Mouse (Mus musculus) embryonic facial prominence, embryonic 10.5 days (tissue): ENCODE measurements at regions not wholly inside any gene's neighbourhood (a gene's known extent, or its start where the extent isn't known, plus 50 kb on each side); places are given as distances from the start of the nearest gene placed in this dataset.

Source experiments
- DNase-seq: peaks from one replicate; pipeline ENCODE4 v3.0.0-alpha.2; 2017; ENCODE audit warnings: low spot score
- H3K27ac ChIP-seq: fragments of 300-500 bp; sonication (generic); replicated peaks from 2 replicates; pipeline ENCODE4 v1.5.1; 2016; ENCODE audit warnings: mild to moderate bottlenecking
- H3K27me3 ChIP-seq: fragments of 300-500 bp; sonication (generic); replicated peaks from 2 replicates; pipeline ENCODE4 v1.6.1; 2016; ENCODE audit warnings: low read depth, mild to moderate bottlenecking; ENCODE audit not compliant: poor library complexity, severe bottlenecking
- H3K36me3 ChIP-seq: fragments of 300-500 bp; sonication (generic); replicated peaks from 2 replicates; pipeline ENCODE4 v1.6.1; 2016; ENCODE audit warnings: mild to moderate bottlenecking, moderate library complexity
- H3K4me1 ChIP-seq: fragments of 300-500 bp; sonication (generic); 2 replicates; pipeline ENCODE4 v1.6.1; 2016
- H3K4me3 ChIP-seq: fragments of 300-500 bp; sonication (generic); 2 replicates; pipeline ENCODE4 v1.5.1; 2016; ENCODE audit warnings: mild to moderate bottlenecking, moderate library complexity
- H3K9me3 ChIP-seq: fragments of 300-500 bp; sonication (generic); 2 replicates; pipeline ENCODE4 v1.6.1; 2016; ENCODE audit warnings: mild to moderate bottlenecking
- WGBS: fragments of 180-500 bp; shearing (Covaris S2); methylation state at CpG from one replicate; pipeline ENCODE4 v1.1.7; 2016; 5-methylcytosine and 5-hydroxymethylcytosine counted together

- 90% methylated on average over 5 of the region's 5 CpGs for WGBS
- Histone ChIP-seq H3K4me3 (no peak overlapping the region), H3K4me1 (no peaks in the 10 kb centered on the region), H3K36me3 (no peaks in the 10 kb centered on the region), H3K27me3 (no peaks in the 10 kb centered on the region), H3K9me3 (no peaks in the 10 kb centered on the region), H3K27ac (no peak overlapping the region)
- no peak for DNase-seq
Observed at GRCm38 (mm10) chr10:123997260-123997659, 733.5 kb downstream of the Fam19a2 start.

GRCm38 (mm10) chr10:123998959-123999358 is 735.2 kb downstream of the Fam19a2 start:
- H3K4me1 ChIP-seq: no peaks in the 10 kb centered on the region
- no peaks in the 10 kb centered on the region for H3K9me3 ChIP-seq
- no peak for DNase-seq
- 86% methylated on average over 1 of the region's 1 CpGs for WGBS
- H3K27ac ChIP-seq: no peak overlapping the region
- no peaks in the 10 kb centered on the region for H3K27me3 ChIP-seq
- H3K36me3 ChIP-seq: no peaks in the 10 kb centered on the region
- H3K4me3 ChIP-seq: no peak overlapping the region

- no peak for DNase-seq
Observed at GRCm38 (mm10) chr10:124045031-124045430, 781.2 kb downstream of the Fam19a2 start.

DNA sequence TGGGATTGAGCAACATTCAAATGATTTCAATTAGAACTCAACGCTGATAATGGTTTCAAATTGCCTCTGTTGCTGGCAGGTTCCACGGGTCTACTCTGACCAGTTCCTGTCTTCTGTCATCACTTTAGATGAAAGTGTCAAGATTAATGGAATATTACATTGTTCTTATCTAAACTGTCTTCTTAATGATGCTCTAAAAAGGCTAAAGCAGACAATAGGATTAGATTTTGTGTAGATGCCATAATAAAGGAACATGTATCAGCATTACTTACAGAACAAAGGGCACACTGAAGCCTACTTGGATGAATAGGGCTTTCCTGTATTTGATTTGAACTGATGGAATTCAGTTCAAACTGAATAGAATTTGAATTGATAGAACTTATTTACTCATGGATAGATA is 782.0 kb downstream of the Fam19a2 start:
- DNase-seq: no peak
- 75% methylated on average over 2 of the region's 2 CpGs for WGBS
- no peaks in the 10 kb centered on the region for H3K9me3 ChIP-seq
- H3K27me3 ChIP-seq: no peaks in the 10 kb centered on the region
- no peak overlapping the region for H3K4me3 ChIP-seq
- no peak overlapping the region for H3K27ac ChIP-seq
- no peaks in the 10 kb centered on the region for H3K4me1 ChIP-seq
- no peaks in the 10 kb centered on the region for H3K36me3 ChIP-seq

More at GRCm38 (mm10) chr10:124045031-124045430, 781.2 kb downstream of the Fam19a2 start:
- Histone ChIP-seq H3K27me3 (no peaks in the 10 kb centered on the region), H3K4me3 (no peak overlapping the region), H3K9me3 (no peaks in the 10 kb centered on the region), H3K27ac (no peak overlapping the region), H3K4me1 (no peaks in the 10 kb centered on the region), H3K36me3 (no peaks in the 10 kb centered on the region)
- WGBS: 65% methylated on average over 4 of the region's 4 CpGs

- Histone ChIP-seq H3K9me3 (no peaks in the 10 kb centered on the region), H3K4me3 (no peak overlapping the region), H3K36me3 (no peaks in the 10 kb centered on the region), H3K27ac (no peak overlapping the region), H3K4me1 (no peaks in the 10 kb centered on the region), H3K27me3 (no peaks in the 10 kb centered on the region)
- DNase-seq: no peak
- 84% methylated on average over 3 of the region's 3 CpGs for WGBS
Observed at GRCm38 (mm10) chr10:124082756-124083155, 819.0 kb downstream of the Fam19a2 start.

DNA sequence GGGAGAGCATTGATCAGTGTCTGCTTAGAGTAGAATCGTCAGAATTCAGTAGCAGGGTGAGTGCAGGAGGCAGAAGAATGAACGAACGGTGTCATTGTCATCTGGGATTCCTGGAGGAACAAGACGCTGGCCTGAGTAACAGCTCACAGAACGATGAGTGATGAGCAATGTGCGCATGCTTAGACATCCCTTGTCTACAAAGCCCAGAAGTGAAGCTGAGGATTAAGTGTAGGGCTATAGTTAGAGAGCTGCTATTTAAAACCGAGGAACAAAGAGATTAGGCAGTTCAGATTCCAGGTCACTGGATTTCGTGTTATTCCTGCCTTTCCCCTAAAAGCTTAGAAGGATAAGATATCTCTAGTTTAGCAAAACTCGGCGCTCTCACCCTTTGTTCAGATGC is 826.8 kb downstream of the Fam19a2 start:
- Histone ChIP-seq H3K27ac (no peak overlapping the region), H3K4me1 (no peaks in the 10 kb centered on the region), H3K27me3 (no peaks in the 10 kb centered on the region), H3K36me3 (no peaks in the 10 kb centered on the region), H3K9me3 (no peaks in the 10 kb centered on the region), H3K4me3 (no peak overlapping the region)
- DNase-seq: no peak
- WGBS: 72% methylated on average over 10 of the region's 10 CpGs

DNA sequence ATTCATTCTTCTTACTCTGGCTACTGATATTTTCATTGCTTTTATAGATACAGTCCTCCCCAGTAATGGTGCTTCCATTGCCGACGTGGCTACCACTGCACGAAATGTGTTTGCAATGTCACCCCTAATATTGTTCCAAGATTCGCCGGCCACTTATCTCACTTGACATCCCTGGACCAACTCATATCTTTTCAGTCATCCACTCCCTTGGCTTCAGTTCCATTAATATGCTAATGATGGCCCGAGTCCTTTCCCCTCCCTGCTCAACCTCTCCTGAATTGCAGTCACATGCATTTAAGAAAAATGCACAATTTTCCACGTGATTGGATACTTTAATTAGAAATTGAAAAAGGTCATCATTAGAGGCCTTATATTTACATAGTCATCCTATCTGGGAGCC is 827.6 kb downstream of the Fam19a2 start:
- Histone ChIP-seq H3K27me3 (no peaks in the 10 kb centered on the region), H3K4me1 (no peaks in the 10 kb centered on the region), H3K9me3 (no peaks in the 10 kb centered on the region), H3K27ac (no peak overlapping the region), H3K4me3 (no peak overlapping the region), H3K36me3 (no peaks in the 10 kb centered on the region)
- WGBS: 89% methylated on average over 7 of the region's 7 CpGs
- DNase-seq: no peak

DNA sequence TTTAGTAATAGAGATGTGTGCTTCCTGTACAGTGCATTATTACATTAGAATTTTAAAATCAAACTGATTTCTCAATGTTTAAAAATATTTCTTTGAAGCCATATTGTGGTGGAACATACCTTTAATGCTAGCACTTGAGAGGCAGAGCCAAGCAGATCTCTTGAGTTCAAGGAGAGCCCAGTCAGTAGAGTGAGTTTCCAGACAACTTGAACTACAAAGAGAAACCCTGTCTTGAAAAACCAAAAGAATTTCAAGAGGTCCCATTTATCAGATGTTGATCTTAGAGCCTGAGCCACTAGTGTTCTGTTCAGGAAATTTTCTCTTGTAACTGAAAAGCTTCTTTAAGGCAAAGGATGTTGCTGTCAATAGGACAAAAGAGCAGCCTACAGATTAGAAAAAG is 855.8 kb downstream of the Fam19a2 start:
- H3K4me3 ChIP-seq: no peak overlapping the region
- no peaks in the 10 kb centered on the region for H3K27me3 ChIP-seq
- H3K27ac ChIP-seq: no peak overlapping the region
- no peaks in the 10 kb centered on the region for H3K9me3 ChIP-seq
- no peaks in the 10 kb centered on the region for H3K4me1 ChIP-seq
- no peaks in the 10 kb centered on the region for H3K36me3 ChIP-seq
- DNase-seq: no peak

DNA sequence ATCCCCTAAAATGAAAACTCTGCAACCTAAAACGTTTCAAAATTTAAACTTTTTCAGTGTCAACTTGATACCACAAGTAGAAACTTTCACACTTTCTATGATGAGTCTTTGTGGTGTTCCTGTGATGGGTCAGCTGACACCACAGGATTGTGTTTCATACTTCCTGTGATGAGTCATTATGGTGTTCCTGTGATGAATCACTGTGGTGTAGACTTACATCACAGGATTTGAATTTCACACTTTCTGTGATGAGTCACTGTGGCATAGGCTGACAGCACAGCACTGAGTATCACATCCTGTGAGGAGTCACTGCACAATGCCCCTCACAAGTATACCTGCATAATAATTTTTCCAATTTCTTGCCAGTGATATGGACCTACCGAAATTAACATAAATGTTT is 874.7 kb downstream of the Fam19a2 start:
- Histone ChIP-seq H3K36me3 (no peaks in the 10 kb centered on the region), H3K9me3 (no peaks in the 10 kb centered on the region), H3K27me3 (no peaks in the 10 kb centered on the region), H3K4me1 (no peaks in the 10 kb centered on the region), H3K4me3 (no peak overlapping the region), H3K27ac (no peak overlapping the region)
- no peak for DNase-seq
- 77% methylated on average over 2 of the region's 2 CpGs for whole genome bisulfite sequencing

DNA sequence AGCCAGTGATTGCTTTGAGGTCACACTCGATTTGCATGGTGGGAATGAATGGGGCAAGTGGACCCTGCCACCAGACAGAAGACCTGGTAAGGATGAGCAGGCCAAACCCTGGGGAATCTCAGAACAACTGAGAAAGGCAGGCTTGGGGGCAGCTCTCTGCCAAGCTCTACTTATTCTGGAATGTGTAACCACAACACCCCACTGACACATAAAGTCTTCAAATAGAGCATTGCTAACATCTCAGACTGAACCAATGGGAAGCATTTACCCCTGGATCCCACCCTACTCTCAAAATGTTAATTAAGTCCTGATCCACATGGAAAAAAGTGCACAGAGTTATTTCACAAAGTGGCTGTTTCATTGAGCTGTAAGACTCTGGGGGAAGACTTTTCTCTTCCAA is 878.5 kb downstream of the Fam19a2 start:
- Histone ChIP-seq H3K4me3 (no peak overlapping the region), H3K36me3 (no peaks in the 10 kb centered on the region), H3K9me3 (no peaks in the 10 kb centered on the region), H3K27ac (no peak overlapping the region), H3K4me1 (no peaks in the 10 kb centered on the region), H3K27me3 (no peaks in the 10 kb centered on the region)
- DNase-seq: no peak
- 75% methylated on average over 1 of the region's 1 CpGs for WGBS

GRCm38 (mm10) chr10:124146751-124147469 is 883.1 kb downstream of the Fam19a2 start:
- no peak overlapping the region for H3K27ac ChIP-seq
- no peak for DNase-seq
- WGBS: 59% methylated on average over 9 of the region's 9 CpGs
- H3K27me3 ChIP-seq: no peaks in the 10 kb centered on the region
- no peaks in the 10 kb centered on the region for H3K36me3 ChIP-seq
- H3K9me3 ChIP-seq: no peaks in the 10 kb centered on the region
- H3K4me3 ChIP-seq: no peak overlapping the region
- H3K4me1 ChIP-seq: no peaks in the 10 kb centered on the region

DNA sequence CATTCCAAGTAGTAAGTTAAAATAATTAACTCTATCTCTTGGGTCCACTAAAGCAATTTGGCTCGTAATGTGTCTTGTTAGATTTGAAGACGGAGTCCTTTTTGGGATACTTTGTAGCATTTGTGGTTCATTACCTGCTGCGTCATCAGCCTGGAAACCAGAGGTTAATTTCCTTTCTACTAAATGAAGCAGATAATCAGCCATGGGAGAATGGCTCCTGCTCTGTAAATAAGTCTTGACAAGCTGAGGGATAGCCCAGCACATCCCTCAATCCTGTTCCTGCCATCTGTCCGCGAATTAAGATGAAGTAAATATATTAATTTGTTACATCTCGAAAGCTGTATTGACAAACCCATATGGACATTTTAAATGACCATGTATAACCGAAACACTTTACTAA is 899.6 kb downstream of the Fam19a2 start:
- Histone ChIP-seq H3K9me3 (no peaks in the 10 kb centered on the region), H3K36me3 (no peaks in the 10 kb centered on the region), H3K27ac (no peak overlapping the region), H3K4me3 (no peak overlapping the region), H3K4me1 (no peaks in the 10 kb centered on the region), H3K27me3 (no peaks in the 10 kb centered on the region)
- no peak for DNase-seq
- 82% methylated on average over 7 of the region's 7 CpGs for whole genome bisulfite sequencing

- Histone ChIP-seq H3K4me1 (no peaks in the 10 kb centered on the region), H3K27me3 (no peaks in the 10 kb centered on the region), H3K36me3 (no peaks in the 10 kb centered on the region), H3K4me3 (no peak overlapping the region), H3K9me3 (no peaks in the 10 kb centered on the region), H3K27ac (no peak overlapping the region)
- DNase-seq: no peak
- WGBS: 68% methylated on average over 2 of the region's 2 CpGs
Observed at GRCm38 (mm10) chr10:124175598-124175997, 911.8 kb downstream of the Fam19a2 start.
